Mouse (Mus musculus): Measurements from ENCODE around the gene Hspb7. TPM values are rescaled to one million over a fixed set of nuclear protein-coding genes. Genes with fewer than 3 reads are reported as not detected.

Gene Hspb7
- polyA plus RNA-seq, 1 experiment from 2014 or later = not detected

DNA sequence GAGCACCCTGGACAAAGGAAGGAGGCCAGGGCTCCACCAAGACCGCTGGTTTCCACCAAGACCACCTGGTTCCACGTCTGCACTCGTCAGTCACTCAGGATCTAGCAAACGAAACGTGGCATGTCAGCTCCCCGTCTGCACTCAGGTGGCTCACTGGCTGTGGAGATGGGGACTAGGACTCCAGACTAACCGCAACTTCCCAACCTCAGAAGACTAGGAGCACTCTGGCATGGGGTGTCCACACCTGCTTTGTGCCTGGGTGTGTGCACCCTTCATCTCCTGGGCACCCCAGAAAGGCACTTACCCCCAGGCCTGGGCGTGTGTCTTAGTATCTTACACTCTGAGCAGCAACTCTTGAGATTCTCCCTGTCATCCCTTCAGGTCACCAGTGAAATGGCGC, 39.2 kb downstream of the Hspb7 start:
- Histone ChIP-seq H3K9me3 (ENCODE audit: control insufficient read depth, low read length) (no peaks in the 10 kb centered on the region), H3K4me1 (replicated peaks; ENCODE audit: control insufficient read depth, insufficient read depth, low read length) (peaks cover 6% of the 10 kb centered on the region; the same call in 1 of the 2 replicates), H3K27me3 (ENCODE audit: control insufficient read depth, insufficient read depth, low read length) (no peaks in the 10 kb centered on the region), H3K9ac (ENCODE audit: low read depth, low read length) (no peak overlapping the region), H3K36me3 (ENCODE audit: control insufficient read depth, insufficient read depth, low read length) (peaks cover 8% of the 10 kb centered on the region; the same call in 1 of the 2 replicates), H3K4me3 (ENCODE audit: low read depth, low read length) (no peak overlapping the region), H3K4me2 (replicated peaks; ENCODE audit: low read depth, low read length) (no peak overlapping the region), H3K27ac (ENCODE audit: low read depth, low read length) (no peak overlapping the region)
- DNase-seq (ENCODE audit: low spot score) (no peak), ATAC-seq (ENCODE audit: low FRiP score) (no peak)
- 88% methylated on average over 9 of the region's 9 CpGs for WGBS

DNA sequence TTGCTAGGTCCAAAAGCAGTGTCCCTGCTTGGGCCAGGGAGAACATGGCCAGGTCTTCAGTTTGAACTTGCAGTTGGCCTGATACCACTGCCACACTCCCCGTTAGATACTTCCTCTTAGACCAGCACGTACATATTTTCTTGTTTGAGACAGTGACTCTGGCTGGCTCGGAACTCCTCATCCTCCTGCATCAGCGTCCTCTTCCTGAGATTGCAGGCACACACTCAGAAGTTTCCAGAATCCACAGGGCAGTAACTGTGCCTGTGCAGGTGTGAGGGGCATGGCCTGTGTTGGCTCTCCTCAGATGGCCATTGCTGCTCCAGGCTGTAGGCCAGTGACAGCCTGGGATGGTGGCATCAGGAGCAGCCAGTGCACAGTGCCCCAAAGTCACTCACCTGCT, 39.9 kb downstream of the Hspb7 start:
- Histone ChIP-seq H3K27ac (ENCODE audit: low read depth, low read length) (no peak overlapping the region), H3K27me3 (ENCODE audit: control insufficient read depth, insufficient read depth, low read length) (no peaks in the 10 kb centered on the region), H3K4me2 (replicated peaks; ENCODE audit: low read depth, low read length) (no peak overlapping the region), H3K4me3 (ENCODE audit: low read depth, low read length) (no peak overlapping the region), H3K36me3 (ENCODE audit: control insufficient read depth, insufficient read depth, low read length) (peaks cover 12% of the 10 kb centered on the region; the same call in 1 of the 2 replicates), H3K9me3 (ENCODE audit: control insufficient read depth, low read length) (no peaks in the 10 kb centered on the region), H3K9ac (ENCODE audit: low read depth, low read length) (no peak overlapping the region), H3K4me1 (replicated peaks; ENCODE audit: control insufficient read depth, insufficient read depth, low read length) (peaks cover 6% of the 10 kb centered on the region; the same call in 1 of the 2 replicates)
- 91% methylated on average over 4 of the region's 4 CpGs for WGBS
- ATAC-seq (ENCODE audit: low FRiP score) (no peak), DNase-seq (ENCODE audit: low spot score) (no peak)

DNA sequence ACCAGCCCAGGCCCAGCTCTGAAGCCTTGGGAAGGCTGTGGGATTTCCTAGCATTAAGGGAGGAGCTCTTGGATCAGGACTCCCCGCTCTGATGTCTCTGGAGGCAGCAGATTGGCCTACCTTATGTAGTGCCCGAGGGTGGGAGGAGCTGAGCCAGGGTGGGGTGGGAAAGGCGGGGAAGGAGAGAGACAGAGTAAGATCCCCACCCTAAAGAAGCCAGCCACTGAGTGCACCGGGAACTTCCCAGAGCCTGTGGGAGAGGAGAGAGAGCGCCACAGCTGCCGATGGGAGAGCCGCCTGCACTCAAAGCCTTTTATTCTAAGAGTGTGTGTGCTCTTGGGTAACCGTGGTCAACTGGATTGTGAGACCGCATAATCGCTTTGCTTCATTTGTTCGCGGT, 40.5 kb downstream of the Hspb7 start:
- ATAC-seq (ENCODE audit: low FRiP score) (no peak), DNase-seq (ENCODE audit: low spot score) (no peak)
- 55% methylated on average over 12 of the region's 12 CpGs for WGBS
- Histone ChIP-seq H3K27me3 (ENCODE audit: control insufficient read depth, insufficient read depth, low read length) (no peaks in the 10 kb centered on the region), H3K4me3 (ENCODE audit: low read depth, low read length) (no peak overlapping the region), H3K27ac (ENCODE audit: low read depth, low read length) (no peak overlapping the region), H3K9me3 (ENCODE audit: control insufficient read depth, low read length) (no peaks in the 10 kb centered on the region), H3K4me1 (replicated peaks; ENCODE audit: control insufficient read depth, insufficient read depth, low read length) (peaks cover 6% of the 10 kb centered on the region; the same call in 1 of the 2 replicates), H3K9ac (ENCODE audit: low read depth, low read length) (no peak overlapping the region), H3K4me2 (replicated peaks; ENCODE audit: low read depth, low read length) (no peak overlapping the region), H3K36me3 (ENCODE audit: control insufficient read depth, insufficient read depth, low read length) (peaks cover 15% of the 10 kb centered on the region; the same call in 1 of the 2 replicates)

DNA sequence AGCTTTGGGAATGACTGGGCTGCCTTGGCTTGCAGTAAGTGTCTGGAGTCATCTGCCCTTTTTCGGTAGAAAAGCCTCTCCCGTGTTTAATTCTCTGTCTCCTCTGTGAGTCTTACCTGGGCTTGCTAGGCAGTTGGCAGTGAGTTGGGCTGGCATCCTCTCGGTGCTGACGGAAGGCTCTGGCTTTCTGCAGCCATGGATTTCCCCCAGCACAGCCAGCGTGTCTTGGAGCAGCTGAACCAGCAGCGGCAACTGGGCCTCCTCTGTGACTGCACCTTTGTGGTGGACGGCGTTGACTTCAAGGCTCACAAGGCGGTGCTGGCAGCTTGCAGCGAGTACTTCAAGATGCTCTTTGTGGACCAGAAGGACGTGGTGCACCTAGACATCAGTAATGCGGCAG, 41.0 kb downstream of the Hspb7 start:
- WGBS = 91% methylated on average over 12 of the region's 12 CpGs
- H3K9me3 ChIP-seq (ENCODE audit: control insufficient read depth, low read length) = no peaks in the 10 kb centered on the region
- H3K9ac ChIP-seq (ENCODE audit: low read depth, low read length) = no peak overlapping the region
- ATAC-seq (ENCODE audit: low FRiP score) = no peak
- no peak overlapping the region for H3K27ac ChIP-seq (ENCODE audit: low read depth, low read length)
- no peak overlapping the region for H3K4me2 ChIP-seq (replicated peaks; ENCODE audit: low read depth, low read length)
- peaks cover 16% of the 10 kb centered on the region; the same call in 1 of the 2 replicates for H3K36me3 ChIP-seq (ENCODE audit: control insufficient read depth, insufficient read depth, low read length)
- H3K27me3 ChIP-seq (ENCODE audit: control insufficient read depth, insufficient read depth, low read length) = no peaks in the 10 kb centered on the region
- DNase-seq (ENCODE audit: low spot score) = no peak
- H3K4me3 ChIP-seq (ENCODE audit: low read depth, low read length) = no peak overlapping the region
- H3K4me1 ChIP-seq (replicated peaks; ENCODE audit: control insufficient read depth, insufficient read depth, low read length) = peaks cover 6% of the 10 kb centered on the region; the same call in 1 of the 2 replicates

DNA sequence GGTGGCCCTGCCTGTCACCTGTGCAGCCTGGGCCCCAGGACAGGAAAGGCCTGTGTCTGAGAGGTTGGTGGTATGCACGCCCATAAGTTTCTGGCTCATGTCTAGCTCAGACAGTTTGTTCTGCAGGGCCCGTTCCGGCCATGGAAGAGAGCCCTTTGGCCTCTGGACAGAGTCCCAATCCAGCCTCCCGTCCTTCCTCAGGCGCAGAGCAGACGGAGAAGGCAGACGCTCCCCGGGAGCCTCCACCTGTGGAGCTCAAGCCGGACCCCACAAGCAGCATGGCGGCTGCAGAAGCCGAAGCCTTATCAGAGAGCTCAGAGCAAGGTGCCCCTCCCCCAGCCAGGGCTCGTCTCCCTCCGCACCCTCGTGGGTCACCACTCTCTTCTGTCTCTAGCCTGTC, 42.9 kb downstream of the Hspb7 start:
- 86% methylated on average over 14 of the region's 14 CpGs for WGBS
- DNase-seq (ENCODE audit: low spot score) (no peak), ATAC-seq (ENCODE audit: low FRiP score) (no peak)
- no peak overlapping the region for H3K27ac ChIP-seq (ENCODE audit: low read depth, low read length)
- H3K9ac ChIP-seq (ENCODE audit: low read depth, low read length) = no peak overlapping the region
- no peaks in the 10 kb centered on the region for H3K9me3 ChIP-seq (ENCODE audit: control insufficient read depth, low read length)
- peaks cover under 1% of the 10 kb centered on the region; the same call in 1 of the 2 replicates for H3K4me1 ChIP-seq (replicated peaks; ENCODE audit: control insufficient read depth, insufficient read depth, low read length)
- no peak overlapping the region for H3K4me3 ChIP-seq (ENCODE audit: low read depth, low read length)
- H3K4me2 ChIP-seq (replicated peaks; ENCODE audit: low read depth, low read length) = no peak overlapping the region
- no peaks in the 10 kb centered on the region for H3K27me3 ChIP-seq (ENCODE audit: control insufficient read depth, insufficient read depth, low read length)
- peaks cover 23% of the 10 kb centered on the region; the same call in 1 of the 2 replicates for H3K36me3 ChIP-seq (ENCODE audit: control insufficient read depth, insufficient read depth, low read length)

GRCm38 (mm10) chr4:141464722-141465121, 44.1 kb downstream of the Hspb7 start:
- H3K4me2 ChIP-seq (replicated peaks; ENCODE audit: low read depth, low read length) = no peak overlapping the region
- no peaks in the 10 kb centered on the region for H3K9me3 ChIP-seq (ENCODE audit: control insufficient read depth, low read length)
- DNase-seq (ENCODE audit: low spot score) (no peak), ATAC-seq (ENCODE audit: low FRiP score) (no peak)
- 76% methylated on average over 16 of the region's 16 CpGs for WGBS
- H3K27me3 ChIP-seq (ENCODE audit: control insufficient read depth, insufficient read depth, low read length) = no peaks in the 10 kb centered on the region
- H3K9ac ChIP-seq (ENCODE audit: low read depth, low read length) = no peak overlapping the region
- H3K27ac ChIP-seq (ENCODE audit: low read depth, low read length) = no peak overlapping the region
- H3K36me3 ChIP-seq (ENCODE audit: control insufficient read depth, insufficient read depth, low read length) = peaks cover 29% of the 10 kb centered on the region
- no peak overlapping the region for H3K4me3 ChIP-seq (ENCODE audit: low read depth, low read length)
- no peaks in the 10 kb centered on the region for H3K4me1 ChIP-seq (replicated peaks; ENCODE audit: control insufficient read depth, insufficient read depth, low read length)

GRCm38 (mm10) chr4:141465512-141466288, 45.1 kb downstream of the Hspb7 start:
- DNase-seq (ENCODE audit: low spot score) = no peak
- WGBS = 87% methylated on average over 33 of the region's 34 CpGs
- H3K27me3 ChIP-seq (ENCODE audit: control insufficient read depth, insufficient read depth, low read length) = no peaks in the 10 kb centered on the region
- H3K4me3 ChIP-seq (ENCODE audit: low read depth, low read length) = no peak overlapping the region
- no peak overlapping the region for H3K4me2 ChIP-seq (replicated peaks; ENCODE audit: low read depth, low read length)
- peaks cover 33% of the 10 kb centered on the region for H3K36me3 ChIP-seq (ENCODE audit: control insufficient read depth, insufficient read depth, low read length)
- no peak overlapping the region for H3K27ac ChIP-seq (ENCODE audit: low read depth, low read length)
- H3K9ac ChIP-seq (ENCODE audit: low read depth, low read length) = no peak overlapping the region
- no peak for ATAC-seq (ENCODE audit: low FRiP score)
- no peaks in the 10 kb centered on the region for H3K4me1 ChIP-seq (replicated peaks; ENCODE audit: control insufficient read depth, insufficient read depth, low read length)
- H3K9me3 ChIP-seq (ENCODE audit: control insufficient read depth, low read length) = no peaks in the 10 kb centered on the region

GRCm38 (mm10) chr4:141466289-141466795, 45.8 kb downstream of the Hspb7 start:
- H3K9me3 ChIP-seq (ENCODE audit: control insufficient read depth, low read length) = no peaks in the 10 kb centered on the region
- no peak for DNase-seq (ENCODE audit: low spot score)
- 96% methylated on average over 16 of the region's 16 CpGs for WGBS
- no peaks in the 10 kb centered on the region for H3K4me1 ChIP-seq (replicated peaks; ENCODE audit: control insufficient read depth, insufficient read depth, low read length)
- no peak overlapping the region for H3K4me3 ChIP-seq (ENCODE audit: low read depth, low read length)
- H3K27ac ChIP-seq (ENCODE audit: low read depth, low read length) = no peak overlapping the region
- no peaks in the 10 kb centered on the region for H3K27me3 ChIP-seq (ENCODE audit: control insufficient read depth, insufficient read depth, low read length)
- no peak overlapping the region for H3K9ac ChIP-seq (ENCODE audit: low read depth, low read length)
- no peak overlapping the region for H3K4me2 ChIP-seq (replicated peaks; ENCODE audit: low read depth, low read length)
- no peak for ATAC-seq (ENCODE audit: low FRiP score)
- H3K36me3 ChIP-seq (ENCODE audit: control insufficient read depth, insufficient read depth, low read length) = peaks cover 36% of the 10 kb centered on the region

All from hindbrain, embryonic 11.5 days (tissue).